Mouse (Mus musculus) layer of hippocampus, adult 2 months (tissue): Measurements from ENCODE around the gene Lrrc2. TPM values are rescaled to one million over a fixed set of nuclear protein-coding genes. Genes with fewer than 3 reads are reported as not detected.

ENCODE experiments used
- DNase-seq, 2 experiments: peaks; one replicate each; pipeline ENCODE4 v3.0.0; 2022; ENCODE audit warnings: low spot score in 2 of 2
- H3K27ac ChIP-seq: fragments of 200-600 bp; 2 replicates; pipeline ENCODE4 v1.8.1; 2022
- H3K4me3 ChIP-seq: fragments of 200-600 bp; 2 replicates; pipeline ENCODE4 v1.8.1; 2022; ENCODE audit warnings: mild to moderate bottlenecking
- CTCF ChIP-seq: fragments of 200-600 bp; conservative IDR thresholded peaks from 2 replicates; pipeline ENCODE4 v1.8.1; 2022; ENCODE audit warnings: antibody characterized with exemption, mild to moderate bottlenecking, moderate library complexity
- total RNA-seq, 2 experiments: library from RNA; stranded (reverse); gene quantifications; 2 replicates each; pipeline ENCODE4 v1.2.3; 2021

Gene Lrrc2
- total RNA-seq, 2 experiments from 2014 or later = 1.5 to 3.5 TPM

- Histone ChIP-seq H3K27ac (peak overlapping the region; percentile 88), H3K4me3 (no peak overlapping the region)
- TF ChIP-seq CTCF = no peak
- DNase-seq = peak; percentile 62 to 74
These were observed 17.4 kb upstream of the Lrrc2 start for GRCm38 (mm10) chr9:110933850-110934437.

GRCm38 (mm10) chr9:110935941-110936340 lies 15.4 kb upstream of the Lrrc2 start:
- TF ChIP-seq CTCF = no peak
- DNase-seq = no peak
- Histone ChIP-seq H3K27ac (peak overlapping the region; percentile 88; the same call in 1 of the 2 replicates), H3K4me3 (no peak overlapping the region)

GRCm38 (mm10) chr9:110937506-110938490 lies 13.5 kb upstream of the Lrrc2 start:
- Histone ChIP-seq H3K27ac (0 out of 2 replicates have a peak overlapping the region, but pooled peaks have one; percentile 18), H3K4me3 (no peak overlapping the region)
- peak; percentile 48 for TF ChIP-seq CTCF
- DNase-seq = no peak

GRCm38 (mm10) chr9:110944265-110944664 lies 7.1 kb upstream of the Lrrc2 start:
- peak; percentile 84 for TF ChIP-seq CTCF

GRCm38 (mm10) chr9:110945343-110945742 lies 6.0 kb upstream of the Lrrc2 start:
- Histone ChIP-seq H3K27ac (no peak overlapping the region), H3K4me3 (no peak overlapping the region)
- no peak for TF ChIP-seq CTCF
- no peak for DNase-seq

More at GRCm38 (mm10) chr9:110944265-110944664, 7.1 kb upstream of the Lrrc2 start:
- Histone ChIP-seq H3K4me3 (no peak overlapping the region), H3K27ac (no peak overlapping the region)
- DNase-seq = no peak

GRCm38 (mm10) chr9:110945926-110946325 lies 5.4 kb upstream of the Lrrc2 start, which contains the start of gene Tdgf1:
Gene Tdgf1 (minus strand): TSS chr9:110946158.
- no peak for DNase-seq
- Histone ChIP-seq H3K27ac (no peak within 1 kb of the TSS), H3K4me3 (no peak within 1 kb of the TSS)
- TF ChIP-seq CTCF = no peak

GRCm38 (mm10) chr9:110946548-110947044 lies 4.7 kb upstream of the Lrrc2 start:
- Histone ChIP-seq H3K4me3 (no peak overlapping the region), H3K27ac (no peak overlapping the region)
- DNase-seq = no peak
- TF ChIP-seq CTCF = no peak

GRCm38 (mm10) chr9:110947261-110947661 lies 4.1 kb upstream of the Lrrc2 start:
- no peak for TF ChIP-seq CTCF

GRCm38 (mm10) chr9:110947900-110948299 lies 3.4 kb upstream of the Lrrc2 start:
- no peak overlapping the region for H3K4me3 ChIP-seq
- DNase-seq = no peak
- H3K27ac ChIP-seq = no peak overlapping the region
- no peak for TF ChIP-seq CTCF

More at GRCm38 (mm10) chr9:110947261-110947661, 4.1 kb upstream of the Lrrc2 start:
- no peak for DNase-seq
- no peak overlapping the region for H3K4me3 ChIP-seq
- H3K27ac ChIP-seq = no peak overlapping the region

GRCm38 (mm10) chr9:110948813-110949310 lies 2.5 kb upstream of the Lrrc2 start:
- H3K4me3 ChIP-seq = no peak overlapping the region
- no peak for TF ChIP-seq CTCF

GRCm38 (mm10) chr9:110950109-110950508 lies 1.2 kb upstream of the Lrrc2 start:
- H3K27ac ChIP-seq = no peak overlapping the region
- TF ChIP-seq CTCF = no peak
- H3K4me3 ChIP-seq = no peak overlapping the region
- no peak for DNase-seq

More at GRCm38 (mm10) chr9:110948813-110949310, 2.5 kb upstream of the Lrrc2 start:
- no peak for DNase-seq
- H3K27ac ChIP-seq = no peak overlapping the region

GRCm38 (mm10) chr9:110951866-110952265 lies 521 bp downstream of the Lrrc2 start:
- no peak overlapping the region for H3K27ac ChIP-seq
- DNase-seq = no peak
- TF ChIP-seq CTCF = no peak
- H3K4me3 ChIP-seq = no peak overlapping the region

- no peak overlapping the region for H3K4me3 ChIP-seq
- DNase-seq = no peak
These were observed 1.1 kb downstream of the Lrrc2 start for GRCm38 (mm10) chr9:110952398-110952797.

More at GRCm38 (mm10) chr9:110952398-110952797, 1.1 kb downstream of the Lrrc2 start:
- H3K27ac ChIP-seq = no peak overlapping the region
- TF ChIP-seq CTCF = no peak
